Mouse (Mus musculus) hindbrain, embryonic 15.5 days (tissue): ENCODE data around the gene C1ql1. TPM values are rescaled to one million over a fixed set of nuclear protein-coding genes. Genes with fewer than 3 reads are reported as not detected.

Experiments used
- ATAC-seq: fragments of 200-750 bp; cut with Nextera tagmentation; 2 replicates; pipeline ENCODE4 v1.8.0; 2017; ENCODE audit warnings: low read depth, moderate number of reproducible peaks, moderate TSS enrichment; ENCODE audit not compliant: low FRiP score
- H3K27ac ChIP-seq: fragments of 300-500 bp; sonication (generic); replicated peaks from 2 replicates; pipeline ENCODE4 v1.5.1; 2015; ENCODE audit warnings: mild to moderate bottlenecking, inconsistent platforms
- H3K27me3 ChIP-seq: fragments of 300-500 bp; sonication (generic); 2 replicates; pipeline ENCODE4 v1.6.1; 2015; ENCODE audit warnings: control low read depth, inconsistent platforms
- H3K36me3 ChIP-seq: fragments of 300-500 bp; sonication (generic); 2 replicates; pipeline ENCODE4 v1.6.1; 2015; ENCODE audit warnings: control low read depth, inconsistent platforms
- H3K4me1 ChIP-seq: fragments of 300-500 bp; sonication (generic); replicated peaks from 2 replicates; pipeline ENCODE4 v1.6.1; 2015; ENCODE audit warnings: control low read depth, inconsistent platforms
- H3K4me2 ChIP-seq: fragments of 300-500 bp; sonication (generic); 2 replicates; pipeline ENCODE4 v1.6.1; 2015; ENCODE audit warnings: moderate library complexity, mild to moderate bottlenecking, inconsistent platforms
- H3K4me3 ChIP-seq: fragments of 300-500 bp; sonication (generic); 2 replicates; pipeline ENCODE4 v1.5.1; 2015; ENCODE audit warnings: mild to moderate bottlenecking, inconsistent platforms
- H3K9ac ChIP-seq: fragments of 300-500 bp; sonication (generic); 2 replicates; pipeline ENCODE4 v1.6.1; 2015; ENCODE audit warnings: inconsistent platforms
- H3K9me3 ChIP-seq: fragments of 300-500 bp; sonication (generic); 2 replicates; pipeline ENCODE4 v1.6.1; 2016; ENCODE audit warnings: control low read depth, inconsistent platforms
- WGBS: fragments of 180-500 bp; shearing (Covaris S2); methylation state at CpG from one replicate; pipeline ENCODE4 v1.1.7; 2015; 5-methylcytosine and 5-hydroxymethylcytosine counted together
- polyA plus RNA-seq: library from polyadenylated mRNA; unstranded; fragments of >200 nt; fragmentation: Nextera tagmentation; extraction: Ambion mirVana; gene quantifications from 2 replicates; pipeline ENCODE4 v1.2.1, GENCODE M21; 2015

The C1ql1 gene
- polyA plus RNA-seq, 1 experiment from 2014 or later: 11.1 TPM

DNA sequence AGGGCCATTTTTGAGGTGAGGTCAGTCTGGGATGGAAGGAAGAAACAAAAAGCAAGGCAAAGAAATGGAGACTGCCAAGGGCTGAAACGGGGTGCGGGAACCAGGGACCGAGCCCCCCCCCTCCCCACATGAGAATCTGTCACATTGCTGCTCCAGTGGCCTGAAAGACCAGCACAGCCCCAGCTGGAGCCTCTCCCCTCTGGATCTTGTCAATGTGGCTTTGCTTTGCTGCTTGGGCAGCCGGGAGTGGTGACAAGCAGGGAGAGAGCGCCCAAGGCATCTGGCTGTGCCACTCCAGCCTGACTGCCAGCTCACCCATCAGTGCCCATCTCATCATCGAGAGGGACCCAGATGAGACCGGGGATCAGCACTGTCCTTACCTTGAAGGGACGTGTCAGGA, 11.2 kb upstream of the C1ql1 start:
- Histone ChIP-seq H3K27ac (no peak overlapping the region), H3K27me3 (no peaks in the 10 kb centered on the region; the same call in 1 of the 2 replicates), H3K4me1 (peaks cover 21% of the 10 kb centered on the region), H3K9me3 (no peaks in the 10 kb centered on the region), H3K4me2 (no peak overlapping the region), H3K4me3 (no peak overlapping the region), H3K36me3 (no peaks in the 10 kb centered on the region), H3K9ac (no peak overlapping the region)
- WGBS: 59% methylated on average over 8 of the region's 8 CpGs
- no peak for ATAC-seq

- Histone ChIP-seq H3K36me3 (no peaks in the 10 kb centered on the region), H3K4me2 (no peak overlapping the region), H3K9ac (no peak overlapping the region), H3K9me3 (no peaks in the 10 kb centered on the region), H3K4me1 (peaks cover 20% of the 10 kb centered on the region), H3K27me3 (no peaks in the 10 kb centered on the region; the same call in 1 of the 2 replicates), H3K27ac (peak overlapping the region; percentile 22; the same call in 1 of the 2 replicates), H3K4me3 (no peak overlapping the region)
- peak; percentile 25; the same call in 1 of the 2 replicates for ATAC-seq
- 41% methylated on average over 16 of the region's 16 CpGs for WGBS
These were observed 10.6 kb upstream of the C1ql1 start for GRCm38 (mm10) chr11:102956962-102957614.

- no peak overlapping the region for H3K9ac ChIP-seq
- peaks cover 23% of the 10 kb centered on the region for H3K27me3 ChIP-seq
- H3K4me1 ChIP-seq: peaks cover 31% of the 10 kb centered on the region
- no peak overlapping the region for H3K27ac ChIP-seq
- 14% methylated on average over 6 of the region's 6 CpGs for WGBS
- no peaks in the 10 kb centered on the region for H3K9me3 ChIP-seq
- ATAC-seq: no peak
- no peak overlapping the region for H3K4me3 ChIP-seq
- no peak overlapping the region for H3K4me2 ChIP-seq
- no peaks in the 10 kb centered on the region for H3K36me3 ChIP-seq
These were observed 6.4 kb upstream of the C1ql1 start for GRCm38 (mm10) chr11:102952922-102953321.

GRCm38 (mm10) chr11:102948043-102948961, 1.8 kb upstream of the C1ql1 start:
- no peaks in the 10 kb centered on the region for H3K36me3 ChIP-seq
- peak overlapping the region; percentile 68 for H3K4me2 ChIP-seq
- WGBS: 1% methylated on average over 51 of the region's 51 CpGs
- H3K4me1 ChIP-seq: peaks cover 41% of the 10 kb centered on the region
- peaks cover 67% of the 10 kb centered on the region for H3K27me3 ChIP-seq
- no peaks in the 10 kb centered on the region for H3K9me3 ChIP-seq
- H3K27ac ChIP-seq: no peak overlapping the region
- peak overlapping the region; percentile 38 for H3K4me3 ChIP-seq
- no peak for ATAC-seq
- peak overlapping the region; percentile 34; the same call in 1 of the 2 replicates for H3K9ac ChIP-seq

DNA sequence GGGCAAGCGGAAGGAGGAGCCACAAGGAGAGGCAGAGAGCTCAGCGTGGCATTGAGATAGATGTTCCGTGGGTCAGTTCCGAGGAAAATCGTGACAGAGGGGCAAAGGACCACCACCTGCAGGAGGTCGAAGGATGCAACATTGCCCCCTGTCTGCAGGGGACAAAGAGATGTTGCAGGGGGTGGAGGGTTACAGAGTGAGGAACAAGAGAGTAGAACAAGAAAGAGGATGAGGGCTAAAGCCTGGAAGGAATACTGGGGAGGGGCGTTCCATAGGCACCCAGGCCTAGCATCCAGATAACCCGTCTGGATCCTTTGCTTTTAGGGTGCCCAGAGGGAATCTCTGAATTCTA, 480 bp upstream of the C1ql1 start:
- Histone ChIP-seq H3K9ac (no peak overlapping the region), H3K36me3 (no peaks in the 10 kb centered on the region), H3K27ac (no peak overlapping the region), H3K27me3 (peaks cover 79% of the 10 kb centered on the region), H3K9me3 (no peaks in the 10 kb centered on the region), H3K4me1 (peaks cover 41% of the 10 kb centered on the region), H3K4me3 (peak overlapping the region; percentile 34), H3K4me2 (peak overlapping the region; percentile 56)
- WGBS: 6% methylated on average over 8 of the region's 8 CpGs
- no peak for ATAC-seq

- Histone ChIP-seq H3K4me1 (peaks cover 41% of the 10 kb centered on the region), H3K9ac (peak overlapping the region; percentile 20; the same call in 1 of the 2 replicates)
- WGBS: 2% methylated on average over 54 of the region's 54 CpGs
These were observed 903 bp downstream of the C1ql1 start for GRCm38 (mm10) chr11:102945306-102946264.

GRCm38 (mm10) chr11:102941236-102941635, 5.3 kb downstream of the C1ql1 start:
- H3K9ac ChIP-seq: no peak overlapping the region
- WGBS: 42% methylated on average over 6 of the region's 6 CpGs
- no peaks in the 10 kb centered on the region for H3K9me3 ChIP-seq
- peaks cover 51% of the 10 kb centered on the region for H3K27me3 ChIP-seq
- no peak overlapping the region for H3K4me2 ChIP-seq
- no peak overlapping the region for H3K27ac ChIP-seq
- ATAC-seq: no peak
- no peaks in the 10 kb centered on the region for H3K36me3 ChIP-seq
- H3K4me3 ChIP-seq: no peak overlapping the region
- peaks cover 29% of the 10 kb centered on the region for H3K4me1 ChIP-seq

More at GRCm38 (mm10) chr11:102945306-102946264, 903 bp downstream of the C1ql1 start:
- H3K27ac ChIP-seq: no peak overlapping the region
- H3K36me3 ChIP-seq: no peaks in the 10 kb centered on the region
- H3K4me2 ChIP-seq: peak overlapping the region; percentile 56
- H3K4me3 ChIP-seq: peak overlapping the region; percentile 34
- H3K27me3 ChIP-seq: peaks cover 67% of the 10 kb centered on the region
- ATAC-seq: no peak
- H3K9me3 ChIP-seq: no peaks in the 10 kb centered on the region

GRCm38 (mm10) chr11:102939024-102939675, 7.3 kb downstream of the C1ql1 start:
- WGBS: 32% methylated on average over 13 of the region's 13 CpGs
- peaks cover 30% of the 10 kb centered on the region for H3K27me3 ChIP-seq
- no peak for ATAC-seq

GRCm38 (mm10) chr11:102937529-102938182, 8.8 kb downstream of the C1ql1 start:
- Histone ChIP-seq H3K9me3 (no peaks in the 10 kb centered on the region), H3K36me3 (no peaks in the 10 kb centered on the region), H3K9ac (no peak overlapping the region), H3K27me3 (peaks cover 16% of the 10 kb centered on the region), H3K4me3 (no peak overlapping the region), H3K4me1 (peaks cover 14% of the 10 kb centered on the region), H3K27ac (no peak overlapping the region), H3K4me2 (no peak overlapping the region)
- WGBS: 31% methylated on average over 3 of the region's 3 CpGs
- peak; percentile 64; the same call in 1 of the 2 replicates for ATAC-seq

More at GRCm38 (mm10) chr11:102939024-102939675, 7.3 kb downstream of the C1ql1 start:
- peak overlapping the region; percentile 26; the same call in 1 of the 2 replicates for H3K4me2 ChIP-seq
- no peak overlapping the region for H3K9ac ChIP-seq
- peaks cover 14% of the 10 kb centered on the region for H3K4me1 ChIP-seq
- H3K36me3 ChIP-seq: no peaks in the 10 kb centered on the region
- no peak overlapping the region for H3K4me3 ChIP-seq
- no peak overlapping the region for H3K27ac ChIP-seq
- no peaks in the 10 kb centered on the region for H3K9me3 ChIP-seq

- H3K27ac ChIP-seq: no peak overlapping the region
- 41% methylated on average over 4 of the region's 4 CpGs for WGBS
- no peak overlapping the region for H3K4me3 ChIP-seq
- ATAC-seq: no peak
- no peak overlapping the region for H3K4me2 ChIP-seq
- no peaks in the 10 kb centered on the region for H3K36me3 ChIP-seq
- H3K9ac ChIP-seq: no peak overlapping the region
- H3K9me3 ChIP-seq: no peaks in the 10 kb centered on the region
- peaks cover 11% of the 10 kb centered on the region; the same call in 1 of the 2 replicates for H3K27me3 ChIP-seq
- H3K4me1 ChIP-seq: peaks cover 14% of the 10 kb centered on the region
These were observed 10.2 kb downstream of the C1ql1 start for GRCm38 (mm10) chr11:102936272-102936671.
